Mouse (Mus musculus) cerebellum, postnatal 10 days (tissue): ENCODE measurements around the gene Tpcn2.

Experiments used
- DNase-seq, 2 experiments: peaks; one replicate each; pipeline ENCODE4 v3.0.0; 2021; ENCODE audit warnings: mixed read lengths in 2 of 2

The Tpcn2 gene

GRCm38 (mm10) chr7:145146252-145146930 lies 137.4 kb downstream of the Tpcn2 start:
- DNase-seq, result no peak

GRCm38 (mm10) chr7:145143502-145144070 lies 140.2 kb downstream of the Tpcn2 start:
- DNase-seq, result peak; percentile 60 to 61

GRCm38 (mm10) chr7:145140656-145141055 lies 143.2 kb downstream of the Tpcn2 start:
- DNase-seq, result no peak

- DNase-seq, result no peak
These were observed 144.2 kb downstream of the Tpcn2 start for GRCm38 (mm10) chr7:145139576-145139975.

- no peak for DNase-seq
These were observed 144.7 kb downstream of the Tpcn2 start for GRCm38 (mm10) chr7:145139100-145139499.

- DNase-seq, result no peak
These were observed 145.9 kb downstream of the Tpcn2 start for GRCm38 (mm10) chr7:145137871-145138270.

- no peak for DNase-seq
These were observed 147.0 kb downstream of the Tpcn2 start for GRCm38 (mm10) chr7:145136831-145137230.
